Mouse (Mus musculus) myocyte (in vitro differentiated cells): ENCODE data around the gene Cpt2. TPM values are rescaled to one million over a fixed set of nuclear protein-coding genes. Genes with fewer than 3 reads are reported as not detected.
A peak's percentile ranks its signal among the peaks of the same experiment; 100 is the strongest.

ENCODE experiments used
- H3K27me3 ChIP-seq: one replicate; pipeline ENCODE4 v1.6.1; 2011; ENCODE audit not compliant: control insufficient read depth, insufficient read depth, insufficient read length
- H3K36me3 ChIP-seq: one replicate; pipeline ENCODE4 v1.6.1; 2011; ENCODE audit not compliant: control insufficient read depth, insufficient read depth
- H3K4me2 ChIP-seq: one replicate; pipeline ENCODE4 v1.6.1; 2011; ENCODE audit warnings: low read depth, control low read depth
- H3K4me3 ChIP-seq: one replicate; pipeline ENCODE4 v1.5.1; 2011; ENCODE audit warnings: mild to moderate bottlenecking, control low read depth, moderate library complexity
- H3K79me2 ChIP-seq: one replicate; pipeline ENCODE4 v1.6.1; 2011; ENCODE audit not compliant: control insufficient read depth, insufficient read depth
- H3ac ChIP-seq: one replicate; pipeline ENCODE4 v1.6.1; 2011; ENCODE audit not compliant: control insufficient read depth, insufficient read length
- CEBPB ChIP-seq: IDR thresholded peaks from 2 replicates; pipeline ENCODE4 v1.6.1; 2011; ENCODE audit warnings: mild to moderate bottlenecking, moderate library complexity; ENCODE audit not compliant: poor library complexity, insufficient read depth, severe bottlenecking
- E2F4 ChIP-seq: IDR thresholded peaks from one replicate; pipeline ENCODE4 v1.6.1; 2011; ENCODE audit warnings: mild to moderate bottlenecking, control low read depth, moderate library complexity; ENCODE audit not compliant: insufficient read depth
- MAX ChIP-seq: IDR thresholded peaks from one replicate; pipeline ENCODE4 v1.6.1; 2011; ENCODE audit warnings: low read depth, mild to moderate bottlenecking, control low read depth
- MYOD1 ChIP-seq, 3 experiments: IDR thresholded peaks; one replicate each; pipeline ENCODE4 v1.6.1; 2011; ENCODE audit warnings: control low read depth in 2 of 3, low read depth in 2 of 3, mild to moderate bottlenecking in 2 of 3, moderate library complexity in 1 of 3; ENCODE audit not compliant: insufficient read length in 2 of 3, control insufficient read depth in 1 of 3
- MYOG ChIP-seq, 3 experiments: IDR thresholded peaks; one replicate each; pipeline ENCODE4 v1.6.1; 2011; ENCODE audit warnings: control low read depth in 2 of 3, low read depth in 2 of 3, mild to moderate bottlenecking in 2 of 3; ENCODE audit not compliant: insufficient read length in 2 of 3, control insufficient read depth in 1 of 3, insufficient read depth in 1 of 3
- POLR2A ChIP-seq: IDR thresholded peaks from one replicate; pipeline ENCODE4 v1.6.1; 2011; ENCODE audit warnings: low read depth, mild to moderate bottlenecking, control low read depth, moderate library complexity; ENCODE audit not compliant: insufficient read length
- POLR2AphosphoS2 ChIP-seq: IDR thresholded peaks from one replicate; pipeline ENCODE4 v1.6.1; 2011; ENCODE audit warnings: low read depth, control low read depth; ENCODE audit not compliant: insufficient read length
- REST ChIP-seq: IDR thresholded peaks from one replicate; pipeline ENCODE4 v1.6.1; 2011; ENCODE audit warnings: mild to moderate bottlenecking, control low read depth, moderate library complexity; ENCODE audit not compliant: insufficient read depth, insufficient read length
- SRF ChIP-seq: IDR thresholded peaks from one replicate; pipeline ENCODE4 v1.6.1; 2011; ENCODE audit warnings: low read depth; ENCODE audit not compliant: control insufficient read depth, insufficient read length
- TCF12 ChIP-seq: IDR thresholded peaks from one replicate; pipeline ENCODE4 v1.6.1; 2011; ENCODE audit warnings: mild to moderate bottlenecking, control low read depth; ENCODE audit not compliant: poor library complexity, insufficient read depth, severe bottlenecking
- TCF3 ChIP-seq: IDR thresholded peaks from one replicate; pipeline ENCODE4 v1.6.1; 2011; ENCODE audit warnings: low read depth, control low read depth; ENCODE audit not compliant: insufficient read length
- USF1 ChIP-seq: IDR thresholded peaks from one replicate; pipeline ENCODE4 v1.6.1; 2011; ENCODE audit warnings: low read depth, mild to moderate bottlenecking, control low read depth, moderate library complexity
- polyA plus RNA-seq: library from polyadenylated mRNA; unstranded; fragments of >200 nt; fragmentation: generic; extraction: Trizol; gene quantifications from one replicate; pipeline ENCODE4 v1.2.1, GENCODE M21; 2012; ENCODE audit warnings: missing spikeins

Gene Cpt2
- polyA plus RNA-seq, 1 experiment = 29.4 TPM

DNA sequence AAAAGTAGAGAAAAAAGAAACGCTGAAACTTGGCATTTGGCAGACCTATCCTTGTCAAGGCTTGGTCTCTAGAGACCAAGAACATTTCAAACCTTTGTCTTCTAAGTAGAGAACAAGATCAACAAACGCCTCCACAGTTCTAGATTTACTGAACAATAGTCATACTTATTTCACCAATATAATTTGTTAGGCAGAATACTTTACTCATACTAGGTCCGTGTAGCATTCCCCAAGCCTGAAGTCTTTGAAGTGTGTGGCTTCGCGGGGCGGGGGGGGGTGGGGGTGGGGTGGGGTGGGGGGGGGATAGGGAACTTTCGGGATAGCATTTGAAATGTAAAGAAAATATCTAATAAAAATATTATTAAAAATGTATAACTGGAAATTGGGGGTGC lies 389 bp upstream of the Cpt2 start:
- peak overlapping the region; percentile 59 for H3K4me3 ChIP-seq
- peak overlapping the region; percentile 83 for H3ac ChIP-seq
- no peaks in the 10 kb centered on the region for H3K36me3 ChIP-seq
- H3K4me2 ChIP-seq = peak overlapping the region; percentile 72
- no peaks in the 10 kb centered on the region for H3K79me2 ChIP-seq
- TF ChIP-seq POLR2AphosphoS2 (no peak), REST (no peak), TCF12 (no peak)
- peaks cover 5% of the 10 kb centered on the region for H3K27me3 ChIP-seq

DNA sequence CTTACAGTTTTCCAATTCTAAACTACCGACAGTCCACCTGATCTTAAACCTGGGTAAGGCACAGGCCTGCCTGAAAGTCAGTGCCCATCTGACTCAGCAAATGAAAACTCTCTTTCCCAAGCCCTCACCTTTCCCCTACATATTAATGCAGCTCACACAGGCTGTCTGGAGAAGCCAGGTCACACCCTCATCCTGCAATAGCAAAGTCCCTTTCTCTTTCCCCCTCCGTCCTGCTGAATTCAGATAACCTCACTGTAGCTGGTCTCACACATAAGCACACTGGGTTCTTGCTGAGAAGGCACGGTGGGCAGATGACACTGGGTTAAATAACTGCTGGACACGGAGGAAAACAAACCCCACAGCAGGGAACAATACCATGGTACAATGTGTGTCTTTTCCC lies 1.5 kb downstream of the Cpt2 start:
- H3K4me3 ChIP-seq = peak overlapping the region; percentile 59
- no peak overlapping the region for H3ac ChIP-seq
- no peak for TF ChIP-seq POLR2A
- no peak for TF ChIP-seq REST
- no peak for TF ChIP-seq MAX
- no peak for TF ChIP-seq TCF12
- TF ChIP-seq TCF3 = no peak
- no peak for TF ChIP-seq MYOG (IDR thresholded peaks at IDR 0.05; ENCODE audit: control insufficient read depth in 1 of 3, insufficient read depth in 1 of 3, insufficient read length in 2 of 3, low read depth in 2 of 3)
- TF ChIP-seq SRF = no peak
- TF ChIP-seq E2F4 = no peak
- TF ChIP-seq MYOD1 (IDR thresholded peaks at IDR 0.05; ENCODE audit: control insufficient read depth in 1 of 3, insufficient read length in 2 of 3, low read depth in 2 of 3) = no peak
- TF ChIP-seq USF1 = no peak
- TF ChIP-seq CEBPB = no peak
- TF ChIP-seq POLR2AphosphoS2 = no peak
- H3K79me2 ChIP-seq = no peaks in the 10 kb centered on the region
- H3K27me3 ChIP-seq = no peaks in the 10 kb centered on the region
- H3K36me3 ChIP-seq = no peaks in the 10 kb centered on the region
- H3K4me2 ChIP-seq = peak overlapping the region; percentile 63

DNA sequence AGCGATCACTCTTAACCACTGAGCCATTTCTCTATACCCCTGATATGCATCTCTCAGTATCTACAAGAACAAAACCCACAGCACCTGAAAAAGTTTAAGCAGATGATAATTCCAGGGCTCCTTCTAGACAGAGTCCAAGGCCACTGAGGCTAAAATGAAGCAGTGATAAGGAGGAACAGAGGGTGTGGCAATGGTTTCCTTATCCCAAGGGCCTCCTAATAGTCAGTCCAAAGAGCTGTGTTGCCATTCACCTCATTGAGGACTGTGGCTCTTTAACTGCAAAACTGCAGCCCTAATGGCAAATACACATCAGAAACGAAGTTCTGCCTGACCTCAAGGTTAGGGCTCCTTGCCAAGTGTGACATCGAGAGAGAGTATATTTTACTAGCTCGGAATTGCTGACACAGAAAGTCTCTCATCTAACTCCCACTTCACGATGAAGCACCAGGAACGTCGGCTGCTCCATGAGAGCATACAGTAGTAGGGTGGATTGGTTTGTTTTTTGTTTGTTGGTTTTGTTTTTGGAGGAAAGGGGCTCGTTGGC lies 2.2 kb downstream of the Cpt2 start:
- TF ChIP-seq REST = no peak
- no peak for TF ChIP-seq POLR2A
- no peak for TF ChIP-seq POLR2AphosphoS2
- TF ChIP-seq TCF3 = no peak
- TF ChIP-seq TCF12 = no peak
- no peak for TF ChIP-seq E2F4
- no peak for TF ChIP-seq MAX
- no peak for TF ChIP-seq MYOD1 (IDR thresholded peaks at IDR 0.05; ENCODE audit: control insufficient read depth in 1 of 3, insufficient read length in 2 of 3, low read depth in 2 of 3)
- TF ChIP-seq MYOG (IDR thresholded peaks at IDR 0.05; ENCODE audit: control insufficient read depth in 1 of 3, insufficient read depth in 1 of 3, insufficient read length in 2 of 3, low read depth in 2 of 3) = no peak
- TF ChIP-seq USF1 = no peak
- TF ChIP-seq SRF = no peak
- TF ChIP-seq CEBPB = no peak
- H3K36me3 ChIP-seq = no peaks in the 10 kb centered on the region
- H3K4me3 ChIP-seq = no peak overlapping the region
- H3K79me2 ChIP-seq = no peaks in the 10 kb centered on the region
- no peak overlapping the region for H3ac ChIP-seq
- H3K27me3 ChIP-seq = no peaks in the 10 kb centered on the region
- H3K4me2 ChIP-seq = no peak overlapping the region

DNA sequence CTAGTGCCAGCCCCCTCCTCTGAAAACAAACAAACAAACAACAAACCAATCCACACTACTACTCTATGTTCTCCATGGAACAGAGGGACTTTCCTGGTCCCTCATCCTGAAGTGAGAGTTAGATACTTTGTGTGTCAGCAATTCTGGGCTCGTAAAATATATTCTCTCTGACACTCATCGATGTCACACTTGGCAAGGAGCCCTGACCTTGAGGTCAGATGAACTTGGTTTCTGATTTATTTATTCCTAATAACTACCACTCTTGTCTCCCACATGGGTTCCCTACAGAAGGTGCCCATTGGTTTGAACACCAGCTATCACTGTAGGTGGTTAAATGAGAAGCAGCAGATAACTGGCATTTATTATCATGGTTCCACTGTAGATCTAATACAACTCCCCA lies 3.1 kb downstream of the Cpt2 start:
- Histone ChIP-seq H3K79me2 (no peaks in the 10 kb centered on the region), H3K27me3 (no peaks in the 10 kb centered on the region)
- TF ChIP-seq TCF12 (no peak), MYOD1 (IDR thresholded peaks at IDR 0.05; ENCODE audit: control insufficient read depth in 1 of 3, insufficient read length in 2 of 3, low read depth in 2 of 3) (no peak), MAX (no peak), E2F4 (no peak), REST (no peak), POLR2A (no peak), TCF3 (no peak), SRF (no peak), POLR2AphosphoS2 (no peak), CEBPB (no peak), USF1 (no peak), MYOG (IDR thresholded peaks at IDR 0.05; ENCODE audit: control insufficient read depth in 1 of 3, insufficient read depth in 1 of 3, insufficient read length in 2 of 3, low read depth in 2 of 3) (no peak)

DNA sequence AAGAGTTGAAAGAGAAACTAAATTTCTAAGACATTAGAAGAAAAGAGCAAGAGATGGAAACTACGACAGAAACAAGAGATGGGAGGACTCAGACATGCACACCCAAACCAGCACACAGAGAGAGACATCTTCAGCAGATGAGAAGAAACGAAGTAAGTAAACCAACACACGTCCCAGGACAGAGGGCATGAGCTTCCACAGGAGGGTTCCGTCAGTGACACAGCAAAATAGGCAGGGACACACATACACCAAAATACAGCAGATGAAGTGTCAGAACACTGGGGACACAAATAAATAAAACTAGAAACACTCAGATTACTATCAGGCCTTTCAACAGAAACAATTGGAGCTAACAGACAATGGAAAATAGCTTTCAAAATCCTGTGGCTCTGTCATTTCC lies 13.4 kb downstream of the Cpt2 start:
- Histone ChIP-seq H3ac (no peak overlapping the region), H3K36me3 (peaks cover 18% of the 10 kb centered on the region), H3K27me3 (no peaks in the 10 kb centered on the region), H3K4me3 (no peak overlapping the region), H3K4me2 (no peak overlapping the region), H3K79me2 (no peaks in the 10 kb centered on the region)
- no peak for TF ChIP-seq MYOG (IDR thresholded peaks at IDR 0.05; ENCODE audit: control insufficient read depth in 1 of 3, insufficient read depth in 1 of 3, insufficient read length in 2 of 3, low read depth in 2 of 3)
- TF ChIP-seq TCF3 = no peak
- no peak for TF ChIP-seq E2F4
- TF ChIP-seq TCF12 = no peak
- no peak for TF ChIP-seq MAX
- no peak for TF ChIP-seq POLR2A
- no peak for TF ChIP-seq REST
- no peak for TF ChIP-seq SRF
- TF ChIP-seq CEBPB = no peak
- TF ChIP-seq MYOD1 (IDR thresholded peaks at IDR 0.05; ENCODE audit: control insufficient read depth in 1 of 3, insufficient read length in 2 of 3, low read depth in 2 of 3) = no peak
- no peak for TF ChIP-seq USF1
- TF ChIP-seq POLR2AphosphoS2 = no peak

More for the DNA sequence above, 3.1 kb downstream of the Cpt2 start:
- H3K4me3 ChIP-seq = no peak overlapping the region
- H3ac ChIP-seq = no peak overlapping the region
- H3K36me3 ChIP-seq = no peaks in the 10 kb centered on the region
- H3K4me2 ChIP-seq = no peak overlapping the region
